Mouse (Mus musculus) spleen, embryonic (tissue): Measurements from ENCODE around the gene Plac8.

Experiments used
- CTCF ChIA-PET: fragments of 350-600 bp; sonication (Branson Sonifier 250); formaldehyde crosslinking; loops from one replicate; lab custom pipeline; 2022; lab: Charles Lee

The Plac8 gene

DNA sequence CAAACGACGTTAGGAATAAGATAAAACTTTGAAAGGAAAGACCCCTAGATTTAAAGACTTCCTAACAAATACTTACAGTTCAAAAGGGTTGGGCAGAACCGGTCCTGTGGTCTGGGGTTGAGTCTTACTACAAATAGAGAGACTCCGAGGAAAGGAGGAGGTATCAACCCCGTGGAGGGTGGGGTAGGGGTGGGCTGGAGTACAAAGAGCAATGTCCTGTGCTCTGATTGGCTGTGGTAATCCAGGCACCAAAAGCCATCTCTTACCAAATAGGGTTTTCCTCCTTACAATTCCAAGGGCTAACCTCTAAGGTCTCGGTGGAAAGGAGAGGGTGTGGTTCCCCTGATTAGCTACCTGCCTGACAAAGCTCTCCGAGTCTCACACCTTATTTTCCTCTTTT, at the start of gene Plac8:
Gene Plac8 (minus strand): TSS at position 177 of the 400 bp plus-strand sequence.
- CTCF ChIA-PET = interaction anchor here (0.5 to 0.7 kb wide), 2 partner anchors 9 to 61 kb away, joined by 9 to 32 read pairs; no protein-coding TSS in a partner anchor

DNA sequence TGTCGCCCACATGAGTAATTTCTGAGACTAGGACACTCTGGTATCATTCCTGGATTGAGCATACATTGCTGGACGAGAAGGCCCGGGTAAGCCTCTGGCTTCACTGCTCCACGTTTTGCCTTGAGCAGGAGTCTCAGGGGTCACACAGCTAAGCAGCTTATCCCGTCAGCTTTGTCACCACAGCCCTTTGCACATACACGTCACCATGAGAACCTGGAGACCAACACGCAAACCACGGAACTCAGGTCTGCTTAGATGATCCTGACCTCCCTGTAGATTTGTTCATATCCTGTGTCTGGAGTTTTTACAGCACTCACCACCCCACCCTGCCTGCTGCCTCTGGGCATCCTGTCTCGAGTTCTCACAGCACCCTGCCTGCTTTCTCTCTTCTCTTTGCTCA, 48.9 kb upstream of the Plac8 start:
- CTCF ChIA-PET = no interaction called here

DNA sequence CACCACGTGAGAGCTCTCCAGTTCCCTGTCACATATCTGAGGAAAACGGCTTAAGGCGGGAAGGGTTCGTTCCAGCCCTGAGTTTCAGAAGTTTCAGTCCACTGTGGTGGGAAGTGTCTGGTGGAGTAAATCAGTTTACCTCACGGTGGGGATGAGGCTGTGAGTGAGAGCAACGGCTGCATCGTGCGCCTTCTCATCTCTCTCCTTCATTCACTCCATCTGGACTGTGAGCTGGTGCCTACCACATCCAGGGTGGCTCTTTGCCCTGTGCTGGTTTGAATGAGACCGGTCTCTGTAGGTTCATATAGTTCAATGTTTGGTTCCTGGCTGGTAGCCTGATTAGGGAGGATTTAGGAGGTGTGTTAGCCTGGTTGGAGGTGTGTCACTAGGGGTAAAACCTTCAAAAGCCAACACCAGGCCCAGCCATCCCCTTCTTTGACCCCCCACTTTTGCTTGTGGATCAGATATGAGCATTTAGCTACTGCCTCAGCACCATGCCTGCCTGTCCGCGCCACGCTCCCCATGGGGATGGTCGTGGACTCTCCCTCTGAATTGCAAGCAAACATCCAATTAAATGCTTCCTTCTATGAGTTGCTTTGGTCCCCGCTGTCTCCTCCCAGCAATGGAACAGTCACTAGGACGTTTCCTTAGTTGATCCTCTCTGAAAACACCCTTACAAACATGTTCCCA, 47.7 kb upstream of the Plac8 start:
- CTCF ChIA-PET = no interaction called here

DNA sequence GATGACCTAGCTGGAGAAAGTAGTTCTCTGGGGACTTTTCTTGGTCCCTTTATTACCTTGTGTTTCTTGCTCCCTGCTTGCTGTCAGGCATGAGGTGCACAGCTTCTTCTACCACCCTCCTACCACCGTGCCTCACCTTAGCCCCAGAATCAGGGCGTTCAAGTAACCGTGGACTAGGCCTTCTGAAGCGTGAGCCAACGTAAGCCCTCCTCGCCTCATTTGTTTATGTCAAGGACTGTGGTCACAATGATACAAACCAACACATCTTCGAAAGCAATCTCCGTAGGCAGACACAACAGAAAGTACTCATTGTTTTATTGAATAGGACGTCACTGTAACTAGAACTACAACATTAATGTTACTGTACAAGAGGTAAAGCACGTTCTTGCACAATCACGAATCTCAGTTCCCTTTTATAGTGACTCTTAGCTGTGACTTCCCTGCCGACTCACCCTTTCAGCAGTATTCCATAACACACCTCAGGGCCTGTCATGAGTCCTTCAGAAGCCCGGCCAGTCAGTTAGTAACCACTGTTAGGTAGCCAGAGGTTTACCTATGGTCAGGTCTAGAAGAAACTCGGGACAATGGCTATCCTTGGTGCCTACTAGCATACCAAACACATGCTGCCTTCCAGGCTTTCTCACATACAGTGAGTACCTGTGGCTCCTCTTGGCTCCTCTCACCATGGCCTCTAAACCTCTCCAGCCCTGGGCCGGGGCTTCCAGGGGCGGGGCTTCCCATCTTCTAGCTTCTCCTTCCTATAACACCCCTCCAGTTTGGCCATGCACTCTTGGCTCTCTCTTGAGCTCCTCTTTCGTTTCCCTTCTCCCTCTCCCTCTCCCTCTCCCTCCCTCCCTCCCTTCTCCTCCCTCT, 42.1 kb upstream of the Plac8 start:
- CTCF ChIA-PET = interaction anchor here (0.6 to 0.8 kb wide), 4 partner anchors 10 to 1251 kb away, joined by 3 to 5 read pairs (median 4); no protein-coding TSS in a partner anchor

DNA sequence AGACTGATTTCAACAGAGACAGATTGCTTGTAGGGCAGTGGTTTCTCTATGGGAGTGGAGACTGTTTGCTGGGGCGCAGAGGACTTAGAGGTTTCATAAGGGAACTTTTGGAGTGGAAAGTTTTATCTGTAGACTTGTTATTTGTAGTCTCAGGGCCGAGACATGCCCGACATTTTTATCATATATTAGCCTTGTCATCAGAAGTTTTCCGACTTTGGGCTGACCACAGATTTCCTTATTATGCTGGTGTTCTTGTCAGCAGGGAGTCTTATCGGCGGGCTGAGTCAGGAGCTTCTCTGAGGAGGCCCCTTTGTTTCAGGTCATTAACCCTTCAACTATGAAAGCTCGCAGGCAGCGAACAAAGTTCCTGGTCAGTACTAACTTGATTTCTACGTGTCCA, 35.8 kb upstream of the Plac8 start:
- CTCF ChIA-PET = interaction anchor here (0.7 kb wide), 1 partner anchor 35 kb away, joined by 3 read pairs; no protein-coding TSS in a partner anchor

DNA sequence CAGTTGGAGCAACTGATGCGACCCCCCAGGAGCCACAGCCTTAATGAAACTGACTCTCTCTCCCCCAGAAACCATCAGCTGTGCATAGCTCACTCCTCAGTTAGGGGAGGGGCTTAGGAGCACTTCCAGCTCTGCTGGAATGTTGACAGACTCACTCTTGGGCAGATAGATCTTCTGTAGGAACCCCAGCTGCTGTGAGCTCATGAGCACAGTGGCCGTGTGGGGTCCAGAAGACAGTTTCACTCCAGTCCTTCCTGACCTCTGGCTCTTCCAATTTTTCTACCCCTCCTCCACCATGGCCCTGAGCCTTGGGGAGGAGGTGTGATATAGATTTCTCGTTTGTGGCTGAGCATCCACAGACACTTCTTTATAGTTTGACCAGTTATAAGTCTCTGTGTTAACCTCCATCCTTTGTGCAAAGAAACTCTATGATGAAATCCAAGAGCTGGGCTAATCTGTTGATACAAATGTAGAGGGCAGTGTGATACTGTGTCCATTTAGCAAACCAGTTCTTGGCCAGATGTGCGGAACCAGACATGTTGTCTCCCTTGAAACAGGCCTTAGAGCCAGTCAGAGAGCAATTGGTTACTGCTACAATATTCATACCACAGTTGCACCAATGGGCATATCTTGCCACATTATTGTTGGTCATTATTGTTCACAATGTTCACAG, 35.2 kb upstream of the Plac8 start:
- CTCF ChIA-PET = interaction anchor here (0.7 kb wide), 1 partner anchor 36 kb away, joined by 3 read pairs; no protein-coding TSS in a partner anchor

DNA sequence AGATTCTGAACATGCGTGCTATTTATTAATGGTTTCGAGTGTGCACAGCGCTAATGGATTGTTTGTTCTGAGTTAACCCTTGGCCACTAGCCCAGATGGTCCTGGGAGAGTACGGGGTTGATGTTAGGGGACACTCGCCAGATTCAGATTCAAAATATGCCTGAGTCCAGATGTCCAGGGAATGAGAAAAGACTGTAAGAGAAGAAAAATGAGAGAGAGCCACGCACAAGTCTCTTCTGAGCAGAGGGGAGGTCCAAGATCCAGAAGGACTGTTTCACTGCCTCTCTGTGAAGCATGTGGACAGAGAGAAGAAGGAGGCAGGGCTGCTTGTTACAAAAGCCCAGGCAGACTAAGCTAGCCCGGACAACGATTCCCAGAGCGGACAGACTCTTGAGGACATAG, 33.8 kb upstream of the Plac8 start:
- CTCF ChIA-PET = interaction anchor here (0.7 kb wide), 1 partner anchor 34 kb away, joined by 6 read pairs; no protein-coding TSS in a partner anchor

DNA sequence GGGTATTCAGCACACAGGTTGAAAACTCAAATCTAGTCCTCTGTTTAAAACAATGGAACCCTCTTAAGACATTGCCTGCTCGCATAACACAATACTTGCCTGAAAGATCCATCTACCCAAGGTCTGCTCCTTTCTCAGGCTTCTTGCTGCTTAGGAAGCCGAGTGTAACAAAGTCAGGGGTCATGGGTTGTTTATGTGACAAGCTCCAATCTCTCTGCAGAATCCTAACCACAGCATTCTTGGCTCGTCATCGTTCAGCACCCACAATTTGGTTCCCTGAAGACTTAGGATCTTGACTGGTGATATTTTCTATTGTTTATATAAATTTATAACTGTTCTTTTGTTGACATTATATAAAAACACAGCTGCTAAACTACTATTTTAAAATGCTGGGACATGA, 32.0 kb upstream of the Plac8 start:
- CTCF ChIA-PET = interaction anchor here (1.4 kb wide), 1 partner anchor 9 kb away, joined by 4 read pairs; no protein-coding TSS in a partner anchor

DNA sequence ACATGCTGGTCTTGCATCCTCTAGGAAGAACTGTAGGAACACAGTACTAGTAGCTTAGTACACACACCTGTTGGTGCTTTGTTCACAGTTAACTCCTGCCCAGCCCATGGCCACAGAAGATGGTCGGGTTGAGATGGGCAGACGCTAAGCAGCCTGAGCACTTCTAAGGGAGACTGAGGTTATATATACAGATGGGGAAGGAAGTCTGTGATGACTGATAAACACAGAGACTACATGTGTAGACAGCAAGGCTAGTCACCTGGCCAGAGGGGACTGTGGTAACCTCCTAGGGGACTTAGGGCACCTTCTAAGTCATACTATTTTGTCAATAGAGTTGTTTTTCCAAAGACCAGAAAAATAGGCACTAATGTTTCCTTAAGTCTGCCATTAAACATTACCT, 29.8 kb upstream of the Plac8 start:
- CTCF ChIA-PET = interaction anchor here (0.8 kb wide), 1 partner anchor 66 kb away, joined by 3 read pairs; no protein-coding TSS in a partner anchor

DNA sequence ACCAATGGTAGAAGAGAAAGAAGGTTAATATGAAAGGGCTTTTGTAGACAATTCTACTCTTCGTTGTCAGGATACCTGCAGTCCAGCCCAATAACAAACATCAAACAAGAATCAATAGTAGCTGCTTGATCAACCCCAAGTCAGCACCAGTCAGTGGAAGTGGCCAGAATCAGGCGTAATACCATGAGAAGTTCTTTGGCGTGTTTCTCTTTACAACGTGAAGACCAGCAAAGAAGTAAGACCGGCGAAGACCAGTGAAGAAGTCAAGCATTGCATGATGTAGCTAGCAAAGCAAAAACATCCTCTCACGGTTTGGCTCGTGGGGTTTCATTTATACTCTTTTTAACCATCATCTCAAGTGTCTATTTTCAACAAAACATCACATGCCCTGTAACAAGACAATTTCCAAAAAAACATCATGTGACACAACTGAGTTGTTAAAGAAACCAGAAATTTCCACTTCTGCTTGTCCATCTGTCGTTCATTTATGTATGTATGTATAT, 27.0 kb upstream of the Plac8 start:
- CTCF ChIA-PET = no interaction called here

DNA sequence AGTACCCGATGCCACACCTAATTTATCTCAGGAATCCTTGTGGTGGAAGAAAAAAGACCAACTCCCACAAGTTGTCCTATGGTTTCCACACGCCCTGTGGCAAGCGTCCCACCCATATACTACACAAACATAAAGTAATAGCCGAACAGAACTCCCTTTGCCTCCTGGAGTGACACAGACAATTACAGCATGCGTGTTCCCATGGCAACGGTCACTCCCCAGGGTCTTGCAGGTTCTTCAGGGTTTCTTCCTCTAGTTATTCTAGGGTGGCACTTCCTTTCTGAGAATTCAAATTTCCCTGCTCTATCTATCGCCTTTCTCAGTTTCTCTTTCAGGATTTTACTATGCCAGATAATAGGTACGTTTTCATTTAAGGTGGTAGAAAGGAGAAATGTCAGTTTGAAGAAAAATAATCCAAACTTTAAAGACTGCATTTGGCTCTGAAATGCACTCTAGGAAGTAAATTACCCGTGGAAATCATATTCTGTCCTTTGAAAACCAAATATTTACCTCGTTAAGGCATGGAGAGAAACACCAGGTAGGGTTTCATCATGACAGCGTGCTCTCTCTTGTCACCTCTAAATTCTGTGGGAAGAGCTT, 25.9 kb upstream of the Plac8 start:
- CTCF ChIA-PET = interaction anchor here (0.6 kb wide), 1 partner anchor 98 kb away, joined by 3 read pairs; no protein-coding TSS in a partner anchor

DNA sequence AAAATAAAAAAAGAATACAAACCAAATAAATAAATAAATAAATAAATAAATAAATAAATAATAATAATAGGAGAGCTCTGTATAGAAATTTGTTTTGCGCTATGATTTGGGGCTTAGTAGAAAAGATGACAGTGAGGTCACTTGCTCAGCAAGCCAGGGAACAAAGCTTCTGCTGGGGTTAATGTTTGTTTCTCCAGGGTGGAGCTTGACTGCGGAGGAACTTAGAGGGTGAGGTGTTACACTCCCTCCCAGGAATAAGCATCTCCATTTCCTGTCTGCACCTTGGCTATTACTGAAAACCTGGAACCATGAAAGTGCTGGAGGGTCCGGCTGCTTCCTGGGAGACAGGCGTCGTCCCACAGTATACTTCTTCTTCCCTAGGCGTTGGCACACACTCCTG, 24.0 kb upstream of the Plac8 start:
- CTCF ChIA-PET = interaction anchor here (0.7 kb wide), 2 partner anchors 35 to 67 kb away, joined by 3 read pairs; no protein-coding TSS in a partner anchor

DNA sequence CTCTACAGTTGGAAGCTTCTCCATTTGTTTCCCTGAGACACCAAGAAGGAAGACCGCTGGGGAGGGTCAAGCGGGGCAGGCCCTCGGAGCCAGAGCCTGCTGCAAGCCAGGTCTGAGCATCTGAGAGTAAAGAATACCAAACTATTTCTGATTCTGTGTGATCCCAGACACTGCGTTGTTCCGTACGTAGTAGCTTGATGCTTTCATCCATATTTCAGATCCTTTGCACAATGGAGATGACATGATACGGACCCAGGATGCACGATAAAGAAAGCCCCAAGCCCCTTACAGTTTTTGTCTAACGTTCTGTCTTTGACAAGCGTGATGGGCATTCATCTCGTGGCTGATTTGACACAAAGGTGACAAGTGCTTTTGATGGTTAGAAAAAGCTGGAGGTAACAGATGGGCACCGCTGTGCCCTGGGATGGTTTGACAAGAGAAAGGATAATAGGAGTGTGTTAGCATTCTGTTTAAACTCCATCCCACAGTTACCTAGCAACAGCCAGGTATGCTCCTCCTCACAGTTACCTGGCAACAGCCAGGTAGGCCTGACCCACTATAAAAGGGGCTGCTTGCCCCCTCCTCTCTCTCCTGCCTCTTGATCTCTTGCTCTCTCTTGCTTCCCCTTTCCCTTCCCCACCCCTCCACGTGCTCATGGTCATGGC, 22.9 kb upstream of the Plac8 start:
- CTCF ChIA-PET = interaction anchor here (0.6 kb wide), 1 partner anchor 1264 kb away, joined by 4 read pairs; no protein-coding TSS in a partner anchor

DNA sequence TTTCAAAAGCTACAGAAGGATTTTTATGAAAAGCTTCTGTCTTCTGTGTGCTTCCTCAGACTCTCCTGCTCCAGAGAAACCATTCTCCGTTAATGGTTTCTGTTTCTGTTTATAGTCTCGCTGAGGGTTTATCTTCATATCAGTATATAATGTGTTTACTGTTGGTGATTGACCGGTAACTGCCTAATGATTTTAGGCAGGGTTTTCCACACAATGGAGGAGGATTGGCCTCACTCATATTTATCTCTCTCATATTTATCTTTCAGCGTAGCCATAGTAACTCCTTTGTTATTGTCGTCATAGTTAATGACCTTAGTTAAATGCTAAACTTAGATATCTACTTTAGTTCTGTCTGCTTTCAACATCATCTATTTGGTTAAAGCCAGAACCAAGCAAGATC, 18.5 kb upstream of the Plac8 start:
- CTCF ChIA-PET = no interaction called here

DNA sequence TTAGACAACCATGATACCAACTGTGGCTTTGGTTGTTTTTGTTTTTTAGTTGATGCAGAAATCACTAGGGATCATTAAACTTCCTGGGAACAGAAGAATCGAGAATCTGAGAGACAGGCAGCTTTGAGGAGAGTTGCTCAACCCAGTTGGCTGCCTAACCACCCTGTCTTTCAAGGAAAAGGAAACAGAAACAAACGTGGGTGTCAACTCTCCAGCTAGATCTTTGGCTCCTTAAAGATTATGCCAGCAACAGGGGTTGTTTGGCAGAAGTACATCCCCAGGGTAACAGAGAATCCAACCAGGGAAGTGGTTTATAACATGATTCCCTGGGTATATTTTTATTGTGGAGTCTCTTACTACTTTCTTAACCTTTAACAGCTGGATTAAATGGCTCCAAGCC, 15.6 kb upstream of the Plac8 start:
- CTCF ChIA-PET = interaction anchor here (0.8 kb wide), 1 partner anchor 206 kb away, joined by 4 read pairs; no protein-coding TSS in a partner anchor

DNA sequence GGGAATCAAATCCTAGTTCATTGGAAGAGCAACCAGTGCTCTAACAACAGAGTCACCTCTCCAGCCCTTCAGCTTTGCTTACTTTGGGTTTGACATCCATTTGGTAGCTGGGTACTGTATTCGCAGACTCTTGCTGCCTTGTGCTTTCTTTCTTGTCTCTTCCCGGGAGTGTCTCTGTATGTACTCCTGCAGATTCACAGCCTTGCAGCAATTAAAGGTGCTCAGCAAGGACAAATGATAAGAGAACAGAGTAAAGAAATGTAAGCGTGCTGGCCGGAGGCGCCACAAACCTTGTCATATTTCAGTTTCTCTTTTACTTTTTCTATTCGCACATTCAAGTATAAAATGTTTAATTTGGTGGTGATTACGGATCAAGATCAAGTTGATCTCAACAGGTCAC, 15.1 kb upstream of the Plac8 start:
- CTCF ChIA-PET = interaction anchor here (0.8 kb wide), 1 partner anchor 206 kb away, joined by 4 read pairs; no protein-coding TSS in a partner anchor

DNA sequence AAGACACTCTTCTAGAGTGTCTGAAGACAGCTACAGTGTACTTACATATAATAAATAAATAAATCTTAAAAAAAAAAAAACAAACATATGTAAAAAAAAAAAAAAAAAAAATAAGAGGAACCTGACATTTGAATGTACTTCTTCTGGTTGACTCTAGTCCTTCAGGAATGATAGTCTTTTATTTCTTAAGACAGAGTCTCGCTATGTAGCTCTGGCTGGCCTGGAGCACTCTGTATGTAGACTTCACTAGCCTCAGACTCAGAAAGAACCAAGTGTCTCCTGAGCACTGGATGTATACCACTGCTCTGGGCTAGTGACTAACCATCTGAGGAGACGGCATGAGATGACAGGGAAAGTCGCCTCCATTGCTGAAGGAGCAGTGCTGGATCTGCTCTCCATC, 13.6 kb upstream of the Plac8 start:
- CTCF ChIA-PET = interaction anchor here (0.7 kb wide), 1 partner anchor 57 kb away, joined by 3 read pairs; no protein-coding TSS in a partner anchor

DNA sequence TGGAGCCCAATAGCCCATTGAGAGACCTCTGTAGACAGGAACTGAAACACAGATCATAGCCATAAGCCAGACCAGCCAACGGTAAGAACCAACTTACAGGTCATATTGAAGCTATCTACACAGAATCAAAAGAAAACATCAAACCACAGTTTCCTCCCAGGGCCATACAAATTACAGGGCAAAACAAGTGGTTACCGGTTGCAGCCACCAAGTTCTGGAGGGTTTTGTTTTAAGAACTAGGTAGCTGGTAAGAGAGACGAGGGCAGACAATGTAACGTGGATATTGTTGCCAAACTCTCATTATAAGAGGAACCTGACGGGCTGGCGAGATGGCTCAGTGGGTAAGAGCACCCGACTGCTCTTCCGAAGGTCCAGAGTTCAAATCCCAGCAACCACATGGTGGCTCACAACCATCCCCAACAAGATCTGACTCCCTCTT, 13.2 kb upstream of the Plac8 start:
- CTCF ChIA-PET = interaction anchor here (0.5 to 0.7 kb wide), 3 partner anchors 27 to 61 kb away, joined by 3 to 8 read pairs (median 3); no protein-coding TSS in a partner anchor

DNA sequence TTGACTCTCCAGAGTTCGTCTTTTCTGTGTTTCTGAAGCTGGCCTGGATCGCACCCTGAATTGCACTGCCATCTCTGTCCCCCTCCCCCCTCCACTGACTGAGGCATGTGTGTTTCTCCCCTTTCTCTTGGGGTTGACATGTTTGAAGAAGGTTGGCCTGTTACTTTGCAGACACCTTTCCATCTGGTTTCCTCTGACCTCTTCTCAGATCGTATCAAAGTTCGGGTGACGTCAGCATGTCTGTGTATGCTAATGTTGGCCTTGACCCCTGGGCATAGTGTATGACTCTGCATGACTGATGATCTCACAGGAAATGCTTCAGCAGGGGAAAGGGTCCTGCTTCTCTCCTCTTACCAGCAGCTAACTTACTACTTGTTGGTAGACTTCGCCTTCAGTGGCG, 11.0 kb upstream of the Plac8 start:
- CTCF ChIA-PET = interaction anchor here (0.7 kb wide), 2 partner anchors 17 to 171 kb away, joined by 8 to 10 read pairs; no protein-coding TSS in a partner anchor

DNA sequence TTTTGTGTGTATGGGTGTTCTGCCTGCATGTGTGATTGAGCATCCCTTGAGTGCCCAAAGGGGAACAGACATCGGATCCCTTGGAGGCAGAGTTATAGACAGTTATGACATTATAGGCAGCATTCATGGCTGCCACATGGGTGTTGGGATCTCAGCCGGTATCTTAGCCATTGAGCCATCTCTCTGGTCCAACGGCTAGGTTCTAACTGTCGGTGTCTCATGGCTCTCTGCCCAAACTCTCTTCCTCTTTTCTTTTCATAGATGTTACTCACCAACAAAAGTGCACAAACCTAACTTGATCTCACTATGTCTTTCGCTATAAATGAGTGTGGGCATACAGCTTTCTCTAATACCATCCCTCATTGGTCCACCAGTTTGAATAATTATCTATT, 10.4 kb upstream of the Plac8 start:
- CTCF ChIA-PET = interaction anchor here (0.6 to 0.8 kb wide), 3 partner anchors 56 to 172 kb away, joined by 3 to 10 read pairs (median 7); no protein-coding TSS in a partner anchor
